Mouse (Mus musculus) heart, postnatal 0 days (tissue): ENCODE data around the gene 1110004F10Rik.

Experiments used
- CTCF ChIP-seq: IDR thresholded peaks from 2 replicates; pipeline ENCODE4 v1.5.1; 2016; ENCODE audit warnings: antibody characterized with exemption, control low read depth, low read depth
- EP300 ChIP-seq: IDR thresholded peaks from 2 replicates; pipeline ENCODE4 v1.6.1; 2016; ENCODE audit warnings: antibody characterized with exemption, low read depth

DNA sequence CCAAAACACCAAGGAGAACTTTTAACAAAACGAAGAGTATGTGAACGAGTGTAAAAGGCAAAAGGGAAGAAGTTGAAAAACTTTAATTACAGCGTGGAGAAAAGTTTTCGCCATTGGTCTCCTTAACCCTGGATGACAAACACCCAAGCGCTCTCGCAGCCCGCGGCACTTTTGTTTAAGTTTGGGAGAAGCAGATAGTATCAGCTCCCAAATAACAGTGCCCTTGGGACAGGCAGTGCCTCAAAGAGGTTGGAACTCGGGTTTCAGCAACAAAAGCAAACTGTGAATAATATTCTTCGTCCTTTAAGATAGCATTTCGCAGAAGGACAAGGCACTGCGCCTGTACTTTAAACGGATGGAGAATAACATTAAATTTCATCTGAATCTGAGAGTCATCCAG, 1.2 kb upstream of the 1110004F10Rik start:
- no peak for TF ChIP-seq CTCF
- no peak for TF ChIP-seq EP300
